Mouse (Mus musculus) left cerebral cortex, postnatal 36 days (tissue): ENCODE data around the gene Nsun3. TPM values are rescaled to one million over a fixed set of nuclear protein-coding genes. Genes with fewer than 3 reads are reported as not detected.
"Not testable (repeated sequence)": the region's sequence is repeated elsewhere in the genome, so short reads cannot be mapped to it uniquely, and the experiment has no call there.

Source experiments
- DNase-seq, 2 experiments: peaks; one replicate each; pipeline ENCODE4 v3.0.0; 2021 to 2022; ENCODE audit warnings: low spot score in 2 of 2, mixed read lengths in 1 of 2
- intact Hi-C: fragments of 180-260 bp; cut with DNase I; formaldehyde crosslinking; loops from one replicate; pipeline ENCODE4 v1.15.1; 2025
- microRNA-seq: library from miRNA; unstranded; fragments of <30 nt; microRNA quantifications from one replicate; pipeline ENCODE4 v1.2.0, GENCODE M21; 2022
- total RNA-seq, 2 experiments: library from RNA; stranded (reverse); gene quantifications; 2 replicates each; pipeline ENCODE4 v1.2.3; 2021

Gene Nsun3
- total RNA-seq, 2 experiments from 2014 or later, result 13.9 to 14.1 TPM

DNA sequence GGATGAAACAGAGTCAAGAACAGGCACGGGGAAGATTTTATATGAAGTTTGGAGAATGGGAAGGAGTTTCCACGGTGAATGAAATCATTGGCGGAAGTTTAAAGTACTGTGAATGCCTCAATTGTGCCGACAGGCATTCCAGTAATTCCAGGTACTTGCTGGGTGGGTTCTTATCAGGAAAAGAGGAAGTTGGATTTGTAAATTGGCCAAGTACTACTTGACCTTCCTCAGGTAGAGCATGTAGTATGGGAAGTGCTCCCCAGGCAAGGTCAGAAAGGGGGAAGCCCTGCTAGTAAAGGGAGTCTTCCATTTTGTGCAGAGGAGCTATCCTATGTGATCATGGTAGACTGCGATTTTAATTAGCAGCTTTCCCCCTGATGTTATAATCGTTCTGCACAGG lies 31.3 kb downstream of the Nsun3 start:
- intact Hi-C loops, result no loop called here
- DNase-seq, result no peak

DNA sequence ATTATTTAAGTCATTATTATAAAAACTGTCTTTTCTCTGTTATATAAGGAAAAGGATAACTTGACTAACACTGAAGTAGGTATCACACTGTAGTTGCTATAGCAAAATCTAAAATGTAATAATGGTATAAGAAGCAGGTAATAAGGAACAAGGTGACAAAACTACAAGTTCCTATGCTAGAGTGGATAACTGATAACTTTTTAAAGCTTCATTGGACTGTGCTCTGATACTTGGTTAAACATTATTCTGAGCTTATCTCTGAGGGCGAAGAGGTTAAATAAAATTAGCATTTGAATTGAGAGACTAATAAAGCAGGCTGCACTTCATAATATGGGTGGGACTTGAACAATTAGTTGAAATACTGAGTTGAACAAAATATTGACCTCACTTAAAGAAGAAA lies 33.0 kb downstream of the Nsun3 start:
- DNase-seq, result no peak
- intact Hi-C loops, result no loop called here

DNA sequence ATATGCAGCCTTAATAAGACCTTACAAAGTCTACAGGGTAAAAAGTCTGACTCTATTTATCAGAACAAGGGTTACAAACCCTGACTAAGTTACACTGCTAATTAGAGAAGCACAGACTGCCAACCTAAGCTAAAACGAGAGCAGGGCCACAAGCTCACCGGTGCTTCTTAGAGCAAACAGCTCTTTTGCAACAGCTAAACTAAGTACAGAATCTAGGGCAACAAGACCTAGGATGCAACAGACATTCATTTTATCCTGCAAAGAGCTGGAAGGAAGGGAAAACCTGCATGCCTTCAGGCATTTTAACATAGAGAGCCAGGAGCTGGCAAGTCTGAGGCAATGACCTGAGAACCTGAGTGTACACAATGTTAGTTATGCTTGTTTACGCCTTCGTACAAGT lies 33.5 kb downstream of the Nsun3 start:
- DNase-seq, result no peak
- intact Hi-C loops, result no loop called here

DNA sequence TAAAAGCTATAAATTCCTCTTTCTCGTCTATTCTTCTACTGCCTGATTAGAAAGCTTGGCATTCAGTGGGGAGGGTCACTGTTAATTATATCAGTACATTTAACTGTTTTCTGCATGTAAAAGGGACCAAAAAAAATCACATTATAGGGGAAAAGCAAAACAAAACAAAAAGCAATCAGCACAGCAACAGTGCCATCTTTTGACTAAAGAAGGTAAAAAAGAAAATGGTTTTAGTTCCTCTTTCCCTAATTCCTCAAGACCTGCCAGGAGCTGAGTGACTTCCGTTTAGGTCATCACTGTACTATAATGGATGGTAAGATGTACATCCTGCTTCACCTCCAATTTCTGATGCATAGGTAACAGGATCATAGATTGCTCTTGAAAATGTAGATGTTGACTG lies 40.7 kb downstream of the Nsun3 start:
- no peak for DNase-seq
- intact Hi-C loops, result no loop called here

DNA sequence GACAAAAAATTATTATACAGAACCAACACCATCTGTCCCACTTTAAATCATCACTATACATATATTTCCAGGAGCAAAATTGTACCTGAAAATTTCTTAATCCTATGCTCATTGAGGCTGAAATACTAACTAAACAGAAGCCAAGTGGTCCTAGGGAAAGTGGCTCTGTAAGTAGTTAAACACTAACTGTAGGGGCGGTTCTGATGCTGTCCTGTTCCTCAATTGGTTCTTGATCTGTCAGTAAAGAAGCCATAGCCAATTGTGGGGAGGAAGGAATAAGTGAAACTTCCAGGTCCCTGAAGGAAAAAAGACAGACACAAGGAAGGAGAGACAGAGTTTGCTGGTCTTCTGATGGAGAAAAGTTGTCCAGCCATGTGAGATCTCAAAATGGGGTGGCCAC lies 52.3 kb downstream of the Nsun3 start:
- intact Hi-C loops, result no loop called here
- DNase-seq, result no peak

DNA sequence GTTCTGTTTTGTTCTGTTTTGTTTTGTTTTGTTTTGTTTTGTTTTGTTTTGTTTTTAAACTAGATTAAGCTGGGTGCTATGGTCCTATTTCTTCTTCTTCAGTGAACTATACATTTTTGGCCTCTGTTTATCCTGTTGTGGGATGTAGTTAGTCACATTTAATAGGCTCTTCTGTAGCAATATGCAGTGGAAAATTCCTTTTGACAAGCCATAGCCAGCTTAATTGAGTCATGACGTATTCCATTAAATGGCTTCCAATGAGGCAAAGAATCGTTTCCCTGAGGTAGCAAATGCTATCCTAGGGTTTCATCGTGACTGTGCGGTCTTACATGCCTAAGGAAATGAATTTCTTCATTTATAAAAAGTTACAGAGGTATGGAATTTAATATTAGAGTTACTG lies 56.3 kb downstream of the Nsun3 start:
- intact Hi-C loops, result no loop called here
- no peak for DNase-seq

DNA sequence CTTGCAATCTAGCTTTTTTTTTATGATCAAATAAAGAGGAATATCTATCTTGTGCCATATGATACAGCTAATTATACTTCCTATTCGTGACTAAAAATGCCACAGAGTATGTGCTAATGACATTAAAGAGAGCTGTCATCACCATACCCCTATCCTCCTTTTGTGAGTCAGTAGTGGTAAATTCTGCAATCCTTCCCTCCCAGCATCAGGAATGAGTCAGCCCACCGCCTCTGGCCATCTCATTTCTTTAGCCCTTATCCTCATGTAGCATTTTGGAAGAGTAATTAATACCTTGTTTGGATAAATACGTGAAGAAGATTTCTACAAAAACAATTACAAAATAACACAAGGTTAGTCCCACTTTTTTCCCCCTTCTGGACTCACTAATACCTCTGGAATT lies 56.8 kb downstream of the Nsun3 start:
- DNase-seq, result no peak
- intact Hi-C loops, result no loop called here

DNA sequence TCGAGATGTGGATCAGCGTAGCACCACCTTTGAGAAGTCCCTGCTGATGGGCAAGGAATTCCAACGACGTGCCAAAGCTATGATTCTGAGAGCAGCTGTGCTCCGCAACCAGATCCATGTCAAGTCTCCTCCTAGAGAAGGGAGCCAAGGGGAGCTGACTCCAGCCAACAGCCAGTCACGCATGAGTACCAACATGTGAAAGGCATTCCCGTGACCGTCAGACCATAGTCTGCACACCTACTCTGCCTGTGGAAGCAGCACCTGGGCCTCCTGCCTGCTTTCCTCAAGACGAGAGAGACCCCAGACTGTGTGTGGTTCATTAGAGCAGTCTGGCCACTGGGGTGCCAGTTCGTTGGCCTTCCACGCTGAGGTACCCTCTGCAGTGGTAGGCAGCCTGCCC lies 68.4 kb downstream of the Nsun3 start:
- intact Hi-C loops, DNase-seq: not testable (repeated sequence)

DNA sequence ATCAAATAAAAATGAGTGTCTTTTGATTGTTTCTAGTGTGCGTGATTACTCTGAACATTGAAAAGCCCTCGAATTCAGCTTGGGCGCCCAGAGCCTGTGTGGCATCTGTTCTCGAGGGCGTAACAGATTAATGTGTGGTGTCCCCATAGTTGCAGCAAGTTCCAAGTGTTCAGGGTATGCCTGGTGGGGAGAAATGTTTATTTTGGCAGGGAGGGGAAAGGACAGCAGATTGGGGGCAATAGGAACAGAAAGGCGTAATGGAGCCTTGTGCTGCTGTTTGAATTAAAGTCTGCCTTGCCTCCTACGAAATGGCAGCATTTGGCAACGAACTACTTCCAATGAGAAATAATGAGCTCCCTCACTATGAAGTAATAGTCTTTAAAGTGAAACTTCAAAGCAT lies 96.2 kb downstream of the Nsun3 start:
- intact Hi-C loops, result no loop called here
- no peak for DNase-seq

DNA sequence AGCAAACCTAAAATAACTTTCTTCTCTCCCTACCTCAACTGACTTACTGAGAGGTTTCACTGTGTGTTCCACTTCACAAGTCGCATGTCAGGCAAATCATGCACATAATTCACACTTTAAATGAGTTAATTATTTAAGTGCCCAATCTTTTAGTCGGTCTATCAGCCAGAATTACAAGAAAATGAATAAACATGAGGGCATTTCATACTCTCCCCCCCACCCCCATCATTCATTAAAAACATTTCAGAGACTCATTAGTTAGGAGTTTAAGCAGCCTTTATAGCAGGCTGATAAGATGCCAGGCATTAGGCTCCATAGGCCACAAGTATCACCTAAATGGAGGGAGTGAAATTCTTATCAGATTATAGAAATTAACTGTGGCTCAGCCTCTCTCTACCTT lies 100.5 kb downstream of the Nsun3 start:
- DNase-seq, result no peak
- intact Hi-C loops, result no loop called here

DNA sequence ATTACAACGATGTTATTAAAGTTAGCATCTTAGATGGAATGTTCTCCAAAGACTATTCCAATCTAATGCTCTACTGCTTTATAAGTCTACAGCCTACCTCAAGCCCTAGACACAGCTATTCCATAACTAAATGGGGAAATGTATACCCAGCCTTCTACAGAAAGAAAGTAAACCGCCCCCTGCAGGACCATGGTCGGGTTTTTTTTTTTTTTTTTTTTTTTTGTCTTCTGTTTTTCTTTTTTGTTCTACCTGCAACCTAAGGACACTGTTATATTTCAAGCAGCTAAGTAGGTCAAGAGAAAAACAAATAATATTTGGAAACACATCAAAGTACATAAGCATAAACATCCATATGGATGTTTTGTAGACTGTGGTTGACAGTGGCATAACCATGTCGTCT lies 101.1 kb downstream of the Nsun3 start:
- no peak for DNase-seq
- intact Hi-C loops, result no loop called here

Small RNA genes within 50 kb of the gene (microRNA-seq; reads per million reads assigned to microRNA genes)
- not detected for gene Gm25986

Other genes starting within 250 kb of the Nsun3 start
- gene Stx19, start 27.9 kb upstream of the Nsun3 start, total RNA-seq, result not detected
- gene Arl13b, start 60.2 kb upstream of the Nsun3 start, total RNA-seq, result 10 to 100 TPM in 1 of 2 experiments, 1 to 10 TPM in 1; 10.0 to 11.9 TPM
- 1 to 10 TPM; 8.3 to 9.6 TPM for gene Pros1, start 67.5 kb upstream of the Nsun3 start, total RNA-seq